Mouse (Mus musculus): ENCODE data around the gene Cc2d2b. TPM values are rescaled to one million over a fixed set of nuclear protein-coding genes. Genes with fewer than 3 reads are reported as not detected.

The Cc2d2b gene
- polyA plus RNA-seq (2015; fragmentation: Nextera tagmentation; extraction: Ambion mirVana): not detected in 2 replicates

GRCm38 (mm10) chr19:40748559-40748958 is at the start of gene Cc2d2b:
Gene Cc2d2b (plus strand): TSS chr19:40748753.
- no peaks in the 10 kb centered on the region for H3K4me1 ChIP-seq
- peak within 1 kb of the TSS; percentile 24; the same call in 1 of the 2 replicates for H3K4me2 ChIP-seq (replicated peaks)
- no peak within 1 kb of the TSS for H3K9ac ChIP-seq
- H3K27me3 ChIP-seq: no peaks in the 10 kb centered on the region
- 56% methylated on average over 17 of the region's 17 CpGs for WGBS
- H3K4me3 ChIP-seq (replicated peaks): 0 out of 2 replicates have a peak within 1 kb of the TSS, but pooled peaks have one; percentile 12
- no peak for ATAC-seq (ENCODE audit: insufficient number of reproducible peaks, low FRiP score, low TSS enrichment, low read depth)
- H3K36me3 ChIP-seq: no peaks in the 10 kb centered on the region
- H3K9me3 ChIP-seq (replicated peaks): no peaks in the 10 kb centered on the region
- H3K27ac ChIP-seq (replicated peaks): no peak within 1 kb of the TSS

DNA sequence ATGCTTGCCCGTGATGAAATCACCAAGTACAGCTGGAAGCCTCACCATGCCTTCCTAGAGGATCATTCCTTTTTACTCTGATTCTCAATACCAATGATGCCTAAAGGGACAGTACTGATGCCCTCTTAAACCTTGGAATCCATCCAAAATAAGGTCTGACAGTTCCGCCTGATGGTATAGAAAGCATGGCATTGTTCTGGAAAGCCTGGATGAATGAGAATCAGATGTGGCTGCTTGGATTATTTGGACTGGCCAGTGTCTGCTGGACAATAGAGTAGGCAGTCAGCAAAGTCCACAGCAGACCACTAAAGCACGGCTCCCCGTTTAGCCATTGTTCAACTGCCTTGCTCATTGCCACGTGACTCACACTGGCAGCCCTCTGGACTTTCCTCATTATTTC is 48.7 kb upstream of the Cc2d2b start:
- H3K4me3 ChIP-seq (replicated peaks): no peak overlapping the region
- WGBS: 67% methylated on average over 5 of the region's 5 CpGs
- no peak for ATAC-seq (ENCODE audit: insufficient number of reproducible peaks, low FRiP score, low TSS enrichment, low read depth)

DNA sequence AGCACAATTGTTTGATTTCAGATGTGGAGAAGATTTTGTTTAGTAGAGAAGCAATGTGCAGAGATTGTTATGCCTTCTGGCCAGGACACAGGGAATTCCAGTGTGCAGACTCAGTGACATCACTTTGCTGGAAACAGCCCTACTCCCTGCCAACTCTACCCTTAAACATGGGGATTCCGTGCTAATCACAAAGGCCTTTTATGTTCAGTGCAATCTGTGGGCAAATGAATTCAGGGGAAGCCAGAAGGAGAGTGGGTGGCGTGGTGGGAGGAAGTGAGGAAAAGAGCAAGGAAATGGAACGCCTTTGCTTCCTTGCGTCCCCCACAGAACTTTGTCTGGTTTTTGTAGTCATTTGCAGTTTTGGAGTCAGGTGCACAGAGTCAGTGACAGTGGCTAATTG is 46.1 kb upstream of the Cc2d2b start:
- H3K27ac ChIP-seq (replicated peaks): no peak overlapping the region
- 57% methylated on average over 4 of the region's 4 CpGs for WGBS
- no peaks in the 10 kb centered on the region for H3K36me3 ChIP-seq
- no peak overlapping the region for H3K4me2 ChIP-seq (replicated peaks)
- no peak overlapping the region for H3K9ac ChIP-seq
- H3K4me1 ChIP-seq: 0 out of 2 replicates have a peak, but pooled peaks cover 5% of the 10 kb centered on the region
- no peaks in the 10 kb centered on the region for H3K9me3 ChIP-seq (replicated peaks)
- no peak overlapping the region for H3K4me3 ChIP-seq (replicated peaks)
- no peaks in the 10 kb centered on the region for H3K27me3 ChIP-seq
- no peak for ATAC-seq (ENCODE audit: insufficient number of reproducible peaks, low FRiP score, low TSS enrichment, low read depth)

More for the DNA sequence above, 48.7 kb upstream of the Cc2d2b start:
- Histone ChIP-seq H3K9ac (no peak overlapping the region), H3K4me1 (0 out of 2 replicates have a peak, but pooled peaks cover 5% of the 10 kb centered on the region), H3K36me3 (no peaks in the 10 kb centered on the region), H3K27me3 (no peaks in the 10 kb centered on the region), H3K4me2 (replicated peaks) (no peak overlapping the region), H3K9me3 (replicated peaks) (no peaks in the 10 kb centered on the region), H3K27ac (replicated peaks) (no peak overlapping the region)

DNA sequence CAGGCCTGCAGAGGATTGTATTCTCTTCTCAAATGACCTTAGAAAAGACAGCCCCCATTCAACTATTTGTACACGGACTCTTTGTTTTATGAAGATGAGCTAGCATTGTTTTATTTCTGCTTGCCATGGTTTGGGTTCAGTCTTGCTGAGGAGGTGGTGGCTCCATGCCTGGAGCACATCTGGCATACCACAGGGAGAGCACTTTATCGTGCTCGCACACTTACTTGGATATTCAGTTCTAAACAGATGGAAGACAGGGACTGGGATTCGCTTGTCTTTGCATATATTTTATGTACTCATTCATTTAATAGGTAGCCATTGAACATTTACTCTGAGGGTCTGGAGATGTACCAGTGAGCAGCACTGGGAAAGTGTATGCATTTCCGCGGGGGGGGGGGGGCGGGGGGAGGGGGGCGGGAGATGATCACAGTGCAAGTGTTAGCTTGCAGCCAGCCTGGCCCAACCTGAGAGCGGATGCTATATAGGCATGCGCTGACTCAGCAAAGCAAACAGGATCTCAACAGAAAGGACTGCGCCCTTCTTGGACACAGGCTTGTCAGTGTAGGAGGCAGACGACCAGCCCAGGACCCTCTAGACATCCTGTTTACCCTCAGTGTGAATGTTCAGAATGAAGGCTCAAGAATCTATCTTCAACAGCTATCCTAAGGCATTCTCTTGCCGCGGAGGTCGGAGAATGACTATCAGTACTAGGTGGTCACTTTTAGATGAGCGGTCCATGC is 35.5 kb upstream of the Cc2d2b start:
- no peak overlapping the region for H3K4me3 ChIP-seq (replicated peaks)
- no peaks in the 10 kb centered on the region for H3K9me3 ChIP-seq (replicated peaks)
- H3K36me3 ChIP-seq: no peaks in the 10 kb centered on the region
- H3K27ac ChIP-seq (replicated peaks): no peak overlapping the region
- H3K4me1 ChIP-seq: 0 out of 2 replicates have a peak, but pooled peaks cover 2% of the 10 kb centered on the region
- ATAC-seq (ENCODE audit: insufficient number of reproducible peaks, low FRiP score, low TSS enrichment, low read depth): no peak
- no peak overlapping the region for H3K4me2 ChIP-seq (replicated peaks)
- no peak overlapping the region for H3K9ac ChIP-seq
- WGBS: 68% methylated on average over 15 of the region's 16 CpGs
- H3K27me3 ChIP-seq: no peaks in the 10 kb centered on the region

GRCm38 (mm10) chr19:40714700-40715099 is 33.9 kb upstream of the Cc2d2b start:
- no peaks in the 10 kb centered on the region for H3K27me3 ChIP-seq

GRCm38 (mm10) chr19:40716981-40717380 is 31.6 kb upstream of the Cc2d2b start:
- Histone ChIP-seq H3K36me3 (no peaks in the 10 kb centered on the region), H3K27me3 (no peaks in the 10 kb centered on the region), H3K9ac (no peak overlapping the region), H3K4me3 (replicated peaks) (no peak overlapping the region), H3K9me3 (replicated peaks) (no peaks in the 10 kb centered on the region), H3K4me2 (replicated peaks) (no peak overlapping the region), H3K4me1 (no peaks in the 10 kb centered on the region), H3K27ac (replicated peaks) (no peak overlapping the region)
- no peak for ATAC-seq (ENCODE audit: insufficient number of reproducible peaks, low FRiP score, low TSS enrichment, low read depth)
- whole genome bisulfite sequencing: 80% methylated on average over 6 of the region's 6 CpGs

More at GRCm38 (mm10) chr19:40714700-40715099, 33.9 kb upstream of the Cc2d2b start:
- 54% methylated on average over 5 of the region's 5 CpGs for WGBS
- H3K4me3 ChIP-seq (replicated peaks): no peak overlapping the region
- H3K4me1 ChIP-seq: no peaks in the 10 kb centered on the region
- H3K4me2 ChIP-seq (replicated peaks): no peak overlapping the region
- no peaks in the 10 kb centered on the region for H3K9me3 ChIP-seq (replicated peaks)
- no peak overlapping the region for H3K9ac ChIP-seq
- H3K36me3 ChIP-seq: no peaks in the 10 kb centered on the region
- H3K27ac ChIP-seq (replicated peaks): 0 out of 2 replicates have a peak overlapping the region, but pooled peaks have one; percentile 34
- no peak for ATAC-seq (ENCODE audit: insufficient number of reproducible peaks, low FRiP score, low TSS enrichment, low read depth)

DNA sequence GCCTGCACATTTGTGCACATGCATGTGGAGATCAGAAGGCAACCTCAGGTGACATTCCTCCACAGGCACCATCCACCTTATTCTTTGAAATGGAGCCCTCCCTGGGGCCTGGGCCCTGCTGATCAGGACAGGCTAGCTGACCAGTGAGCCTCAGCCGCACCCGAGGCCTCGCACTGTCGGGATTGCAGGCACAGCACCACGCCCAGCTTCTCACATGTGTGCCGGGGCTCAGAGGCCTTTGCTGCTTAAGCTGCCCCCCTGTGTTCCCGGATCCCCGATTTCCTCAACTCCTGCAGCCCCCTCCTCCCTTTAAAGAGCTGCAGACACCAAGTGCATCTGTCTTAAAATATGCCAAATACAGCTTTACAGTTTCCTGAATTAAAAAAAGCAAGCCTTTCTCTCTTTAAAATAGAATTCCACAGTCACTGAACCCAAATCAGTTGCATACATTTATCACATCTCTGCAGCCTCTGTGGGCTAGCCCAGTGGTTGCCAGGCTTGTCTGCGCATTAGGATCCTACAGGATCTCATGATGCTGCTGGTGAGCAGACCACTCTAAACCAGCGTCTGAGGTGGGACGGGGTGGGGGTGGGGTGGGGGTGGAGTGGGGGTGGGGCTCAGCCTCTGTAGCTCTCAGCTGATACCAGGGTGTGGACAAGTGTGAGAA is 29.0 kb upstream of the Cc2d2b start:
- Histone ChIP-seq H3K4me1 (no peaks in the 10 kb centered on the region), H3K27me3 (no peaks in the 10 kb centered on the region), H3K4me3 (replicated peaks) (no peak overlapping the region), H3K9me3 (replicated peaks) (no peaks in the 10 kb centered on the region), H3K36me3 (no peaks in the 10 kb centered on the region), H3K4me2 (replicated peaks) (no peak overlapping the region), H3K27ac (replicated peaks) (no peak overlapping the region), H3K9ac (no peak overlapping the region)
- no peak for ATAC-seq (ENCODE audit: insufficient number of reproducible peaks, low FRiP score, low TSS enrichment, low read depth)
- 42% methylated on average over 11 of the region's 11 CpGs for WGBS

DNA sequence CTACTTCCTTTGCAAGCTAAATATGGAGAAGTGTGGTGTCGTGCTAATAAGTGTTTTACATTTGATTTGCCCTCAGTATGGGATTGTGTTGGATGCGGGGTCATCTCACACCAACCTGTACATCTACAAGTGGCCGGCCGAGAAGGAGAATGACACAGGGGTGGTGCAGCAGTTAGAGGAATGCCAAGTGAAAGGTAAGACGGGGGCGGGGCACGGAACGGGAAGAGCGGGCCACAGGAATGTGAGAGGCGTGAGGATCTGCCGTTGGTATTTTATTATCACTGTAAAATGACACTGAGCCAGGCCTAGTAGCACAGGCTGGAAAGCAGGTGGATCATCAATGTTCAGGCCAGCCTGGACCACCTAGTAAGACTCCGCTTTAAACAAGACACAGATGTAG is 28.2 kb upstream of the Cc2d2b start:
- H3K9ac ChIP-seq: no peak overlapping the region
- 54% methylated on average over 12 of the region's 12 CpGs for WGBS
- no peaks in the 10 kb centered on the region for H3K27me3 ChIP-seq
- no peaks in the 10 kb centered on the region for H3K36me3 ChIP-seq
- H3K4me2 ChIP-seq (replicated peaks): no peak overlapping the region
- ATAC-seq (ENCODE audit: insufficient number of reproducible peaks, low FRiP score, low TSS enrichment, low read depth): no peak
- H3K9me3 ChIP-seq (replicated peaks): no peaks in the 10 kb centered on the region
- H3K4me3 ChIP-seq (replicated peaks): no peak overlapping the region
- H3K4me1 ChIP-seq: no peaks in the 10 kb centered on the region
- H3K27ac ChIP-seq (replicated peaks): no peak overlapping the region

DNA sequence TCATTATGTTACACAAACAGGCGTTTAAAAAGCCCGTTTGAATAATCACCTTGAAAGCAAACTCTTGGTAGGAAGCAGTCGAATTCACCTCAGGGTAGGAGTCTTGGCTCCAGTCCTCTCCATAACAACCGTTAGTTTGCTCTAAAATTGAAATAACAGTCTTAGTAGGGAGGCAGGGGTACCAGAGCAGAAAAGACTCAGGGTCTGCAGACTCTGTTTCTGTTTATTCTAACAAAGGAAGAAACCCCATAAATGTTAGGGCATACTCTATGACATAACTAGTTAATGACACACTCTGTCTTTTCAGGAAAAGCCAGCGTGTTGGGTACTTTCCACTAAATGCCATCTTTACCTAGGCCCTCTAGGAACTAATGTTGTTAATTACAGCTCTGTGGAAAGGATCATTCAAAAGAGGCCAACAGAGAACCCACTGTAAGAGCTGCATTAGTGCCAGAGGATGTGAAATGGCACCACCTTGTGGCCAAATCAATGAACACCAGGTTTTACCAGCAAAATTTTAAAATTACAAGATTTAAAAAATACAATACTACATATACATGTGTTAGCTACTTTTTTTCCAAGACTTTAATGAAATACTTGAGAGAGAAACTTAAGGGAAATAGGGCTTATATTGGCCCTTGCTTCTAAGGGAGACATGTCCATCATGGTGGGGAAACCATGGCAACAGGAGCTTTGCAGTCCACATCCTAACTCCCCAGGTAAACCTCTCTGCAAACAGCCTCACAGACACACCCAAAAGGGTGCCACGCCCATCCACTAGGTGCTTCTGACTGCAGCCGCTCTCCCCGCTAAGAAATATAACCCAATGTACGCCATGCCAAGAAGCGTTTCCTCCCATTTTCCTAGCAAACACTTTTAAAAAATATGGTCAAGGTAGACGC is 26.2 kb upstream of the Cc2d2b start:
- Histone ChIP-seq H3K4me3 (replicated peaks) (no peak overlapping the region), H3K4me1 (0 out of 2 replicates have a peak, but pooled peaks cover 5% of the 10 kb centered on the region), H3K27me3 (no peaks in the 10 kb centered on the region), H3K36me3 (no peaks in the 10 kb centered on the region), H3K4me2 (replicated peaks) (no peak overlapping the region), H3K9ac (no peak overlapping the region), H3K27ac (replicated peaks) (no peak overlapping the region; the same call in 1 of the 2 replicates), H3K9me3 (replicated peaks) (no peaks in the 10 kb centered on the region)
- no peak for ATAC-seq (ENCODE audit: insufficient number of reproducible peaks, low FRiP score, low TSS enrichment, low read depth)
- WGBS: 47% methylated on average over 11 of the region's 11 CpGs

DNA sequence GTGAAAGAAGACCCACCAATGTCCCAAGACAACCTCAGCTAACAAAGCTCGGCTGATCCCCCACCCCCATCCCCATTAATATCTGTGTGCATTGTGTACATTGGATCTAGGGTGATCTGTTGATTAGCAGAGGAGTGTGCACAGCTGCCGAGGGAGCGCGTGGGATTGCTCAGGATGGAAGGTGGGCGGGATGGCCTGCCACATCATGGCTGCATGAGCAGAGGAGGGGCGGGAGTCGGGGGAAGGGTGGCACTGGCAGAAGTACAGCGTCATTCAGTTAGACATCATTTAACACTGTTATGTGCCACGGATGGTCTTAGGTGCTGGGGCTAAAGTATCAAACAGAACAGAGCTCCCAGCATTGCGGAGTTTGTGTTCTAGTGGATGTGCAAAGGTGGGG is 25.0 kb upstream of the Cc2d2b start:
- ATAC-seq (ENCODE audit: insufficient number of reproducible peaks, low FRiP score, low TSS enrichment, low read depth): no peak
- 56% methylated on average over 10 of the region's 10 CpGs for WGBS
- no peaks in the 10 kb centered on the region for H3K36me3 ChIP-seq

DNA sequence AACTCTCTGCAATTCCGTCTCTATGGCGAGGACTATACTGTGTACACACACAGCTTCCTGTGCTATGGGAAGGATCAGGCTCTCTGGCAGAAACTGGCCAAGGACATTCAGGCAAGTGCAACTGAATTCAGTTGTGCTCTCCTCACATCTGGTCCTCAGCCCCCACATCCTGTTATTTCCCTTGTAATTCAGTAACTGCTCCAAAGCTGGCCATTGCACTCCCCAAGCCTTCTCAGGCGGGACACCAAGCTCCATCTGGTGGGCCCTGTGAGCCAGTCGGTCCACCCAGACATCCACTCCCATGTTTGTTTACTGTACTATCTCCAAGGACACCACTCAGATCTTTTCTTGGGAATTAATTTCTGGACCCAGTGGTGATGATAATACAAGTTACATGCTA is 22.4 kb upstream of the Cc2d2b start:
- WGBS: 46% methylated on average over 4 of the region's 4 CpGs
- H3K9me3 ChIP-seq (replicated peaks): no peaks in the 10 kb centered on the region
- peak; percentile 25; the same call in 1 of the 2 replicates for ATAC-seq (ENCODE audit: insufficient number of reproducible peaks, low FRiP score, low TSS enrichment, low read depth)
- peaks cover 12% of the 10 kb centered on the region for H3K4me1 ChIP-seq
- H3K27me3 ChIP-seq: no peaks in the 10 kb centered on the region
- peak overlapping the region; percentile 63; the same call in 1 of the 2 replicates for H3K27ac ChIP-seq (replicated peaks)
- H3K4me2 ChIP-seq (replicated peaks): no peak overlapping the region
- H3K9ac ChIP-seq: no peak overlapping the region
- no peak overlapping the region for H3K4me3 ChIP-seq (replicated peaks)
- H3K36me3 ChIP-seq: no peaks in the 10 kb centered on the region

More for the DNA sequence above, 25.0 kb upstream of the Cc2d2b start:
- Histone ChIP-seq H3K9me3 (replicated peaks) (no peaks in the 10 kb centered on the region), H3K4me1 (peaks cover 7% of the 10 kb centered on the region), H3K27ac (replicated peaks) (no peak overlapping the region), H3K27me3 (no peaks in the 10 kb centered on the region), H3K4me2 (replicated peaks) (no peak overlapping the region), H3K9ac (no peak overlapping the region), H3K4me3 (replicated peaks) (no peak overlapping the region)
